Mouse (Mus musculus) neural tube, embryonic 11.5 days (tissue): ENCODE results near the gene Il17rd. TPM values are rescaled to one million over a fixed set of nuclear protein-coding genes. Genes with fewer than 3 reads are reported as not detected.

Experiments
- ATAC-seq: fragments of 200-750 bp; cut with Nextera tagmentation; 2 replicates; pipeline ENCODE4 v1.8.0; 2017; ENCODE audit warnings: moderate number of reproducible peaks, mild to moderate bottlenecking, moderate TSS enrichment, moderate library complexity; ENCODE audit not compliant: insufficient read depth, low FRiP score, low TSS enrichment
- DNase-seq: peaks from one replicate; pipeline ENCODE4 v3.0.0-alpha.2; 2015; ENCODE audit warnings: low spot score
- H3K27ac ChIP-seq: fragments of 300-500 bp; sonication (generic); 2 replicates; pipeline ENCODE4 v1.5.1; 2014; ENCODE audit warnings: low read depth, mild to moderate bottlenecking, low read length
- H3K27me3 ChIP-seq: fragments of 300-500 bp; sonication (generic); 2 replicates; pipeline ENCODE4 v1.6.1; 2014; ENCODE audit warnings: mild to moderate bottlenecking, low read length, mixed read lengths; ENCODE audit not compliant: control insufficient read depth, insufficient read depth
- H3K36me3 ChIP-seq: fragments of 300-500 bp; sonication (generic); 2 replicates; pipeline ENCODE4 v1.6.1; 2014; ENCODE audit warnings: mild to moderate bottlenecking, low read length, moderate library complexity, mixed read lengths; ENCODE audit not compliant: control insufficient read depth, insufficient read depth
- H3K4me1 ChIP-seq: fragments of 300-500 bp; sonication (generic); 2 replicates; pipeline ENCODE4 v1.6.1; 2014; ENCODE audit warnings: low read length, mixed read lengths; ENCODE audit not compliant: control insufficient read depth, insufficient read depth
- H3K4me2 ChIP-seq: fragments of 300-500 bp; sonication (generic); 2 replicates; pipeline ENCODE4 v1.6.1; 2014; ENCODE audit warnings: low read depth, mild to moderate bottlenecking, moderate library complexity
- H3K4me3 ChIP-seq: fragments of 300-500 bp; sonication (generic); 2 replicates; pipeline ENCODE4 v1.5.1; 2014; ENCODE audit warnings: low read depth, low read length
- H3K9ac ChIP-seq: fragments of 300-500 bp; sonication (generic); 2 replicates; pipeline ENCODE4 v1.6.1; 2014; ENCODE audit warnings: mild to moderate bottlenecking, low read length
- H3K9me3 ChIP-seq: fragments of 300-500 bp; sonication (generic); 2 replicates; pipeline ENCODE4 v1.6.1; 2016; ENCODE audit warnings: low read length; ENCODE audit not compliant: control insufficient read depth
- WGBS: fragments of 180-500 bp; shearing (Covaris S2); extraction: QIAGEN DNeasy Blood & Tissue Kit; methylation state at CpG from one replicate; pipeline ENCODE4 v1.1.7; 2014; 5-methylcytosine and 5-hydroxymethylcytosine counted together
- polyA plus RNA-seq: library from polyadenylated mRNA; unstranded; fragments of >200 nt; fragmentation: Nextera tagmentation; extraction: Ambion mirVana; gene quantifications from 2 replicates; pipeline ENCODE4 v1.2.1, GENCODE M21; 2014

Il17rd gene
- polyA plus RNA-seq, 1 experiment from 2014 or later = 4.1 TPM

DNA sequence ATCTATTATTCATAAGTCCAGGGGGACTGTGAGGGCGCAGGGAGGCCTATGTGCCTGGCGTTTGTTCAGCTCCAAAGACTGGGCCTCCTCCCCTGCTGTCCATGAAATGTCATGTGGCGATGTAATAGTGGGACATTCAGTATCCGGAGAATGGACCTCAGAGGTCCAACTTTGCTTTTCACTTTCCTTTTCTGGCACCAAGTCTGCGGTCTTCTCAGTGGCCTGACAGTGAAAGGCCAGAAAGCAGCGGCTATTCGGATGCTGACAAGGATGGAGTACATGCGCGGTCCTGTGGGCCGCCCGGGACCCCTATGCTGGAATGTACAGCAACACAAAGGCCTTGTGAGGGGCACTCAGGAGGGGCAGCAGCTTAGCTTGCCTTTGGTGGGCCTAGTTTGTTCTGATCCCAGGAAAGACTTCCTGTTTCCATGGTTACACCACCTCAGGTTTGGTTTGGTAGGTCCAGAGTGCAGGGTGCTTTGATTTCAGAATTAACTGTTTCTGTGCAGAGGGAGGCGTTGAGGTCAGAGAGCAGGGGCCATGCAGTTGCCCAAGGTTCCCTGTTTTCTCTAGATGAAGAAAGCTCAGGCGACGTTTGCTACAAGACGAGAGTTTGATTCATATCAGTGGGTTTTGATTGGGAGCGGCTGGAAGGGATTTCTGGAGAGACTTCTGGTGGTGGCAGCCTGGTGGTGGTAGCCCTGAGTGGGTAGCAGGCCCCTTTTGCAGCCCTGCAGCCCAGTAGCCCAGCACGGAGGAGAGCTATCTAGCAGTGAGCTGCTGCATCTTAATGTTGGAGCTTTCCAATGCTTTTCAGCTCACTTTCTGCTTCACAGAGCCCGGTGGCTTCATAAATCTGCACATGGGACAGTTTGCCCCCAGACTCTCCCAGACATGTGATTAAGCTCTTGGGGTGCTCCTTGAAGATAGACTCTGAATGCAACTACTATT, 12.1 kb downstream of the Il17rd start:
- ATAC-seq = peak; percentile 88
- WGBS = 11% methylated on average over 18 of the region's 18 CpGs
- peak; percentile 81 for DNase-seq
- Histone ChIP-seq H3K9me3 (no peaks in the 10 kb centered on the region), H3K4me2 (peak overlapping the region; percentile 23), H3K4me3 (no peak overlapping the region), H3K4me1 (peaks cover 61% of the 10 kb centered on the region), H3K27me3 (no peaks in the 10 kb centered on the region), H3K36me3 (no peaks in the 10 kb centered on the region), H3K9ac (peak overlapping the region; percentile 5), H3K27ac (peak overlapping the region; percentile 87)

GRCm38 (mm10) chr14:27051511-27051895, 12.8 kb downstream of the Il17rd start:
- no peak overlapping the region for H3K4me3 ChIP-seq
- no peaks in the 10 kb centered on the region for H3K27me3 ChIP-seq
- H3K36me3 ChIP-seq = no peaks in the 10 kb centered on the region
- no peak for ATAC-seq
- H3K27ac ChIP-seq = peak overlapping the region; percentile 87
- no peaks in the 10 kb centered on the region for H3K9me3 ChIP-seq
- no peak for DNase-seq
- 29% methylated on average over 5 of the region's 5 CpGs for WGBS
- peaks cover 55% of the 10 kb centered on the region for H3K4me1 ChIP-seq
- H3K4me2 ChIP-seq = no peak overlapping the region; the same call in 1 of the 2 replicates
- H3K9ac ChIP-seq = no peak overlapping the region

DNA sequence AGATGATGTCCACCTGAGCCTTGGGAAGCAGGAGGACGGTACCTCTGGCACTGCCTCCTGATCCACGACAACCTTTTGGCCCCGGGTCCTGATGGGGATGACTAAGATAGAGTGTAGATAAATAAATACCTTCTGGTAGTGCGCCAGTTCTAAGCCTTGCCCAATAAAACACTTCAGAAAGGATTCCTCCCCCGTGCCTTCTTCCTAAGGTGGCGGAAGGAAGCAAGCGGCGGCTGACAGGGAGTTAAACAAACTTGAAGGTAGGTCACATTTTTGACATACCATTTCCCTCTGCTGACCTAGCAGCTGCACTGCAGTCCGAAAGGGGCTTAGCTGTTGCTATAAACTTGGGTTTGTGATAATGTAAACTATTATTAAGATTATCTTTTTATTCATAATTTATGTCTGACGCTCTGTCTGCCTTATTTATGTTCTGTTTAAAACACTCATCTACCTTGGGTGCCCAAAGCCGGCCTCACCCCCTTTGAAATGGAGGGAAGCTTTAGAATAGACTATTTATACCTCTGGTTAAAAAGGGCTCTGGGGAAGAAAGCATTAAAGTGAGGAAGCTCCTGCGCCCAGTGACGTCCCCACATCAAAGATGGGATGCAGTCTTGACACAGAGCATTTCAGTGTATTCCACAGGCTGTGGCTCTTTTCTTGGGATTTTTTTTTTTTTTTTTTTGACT, 19.9 kb downstream of the Il17rd start:
- no peak for DNase-seq

GRCm38 (mm10) chr14:27059224-27059558, 20.4 kb downstream of the Il17rd start:
- H3K27me3 ChIP-seq = no peaks in the 10 kb centered on the region
- no peak overlapping the region for H3K27ac ChIP-seq
- no peak overlapping the region for H3K4me3 ChIP-seq

More for the DNA sequence above, 19.9 kb downstream of the Il17rd start:
- H3K36me3 ChIP-seq = no peaks in the 10 kb centered on the region
- H3K9me3 ChIP-seq = no peaks in the 10 kb centered on the region
- no peak overlapping the region for H3K4me3 ChIP-seq
- no peak overlapping the region for H3K9ac ChIP-seq
- peak overlapping the region; percentile 7; the same call in 1 of the 2 replicates for H3K4me2 ChIP-seq
- H3K27ac ChIP-seq = no peak overlapping the region
- no peaks in the 10 kb centered on the region for H3K27me3 ChIP-seq
- ATAC-seq = no peak
- 27% methylated on average over 13 of the region's 13 CpGs for WGBS
- peaks cover 8% of the 10 kb centered on the region for H3K4me1 ChIP-seq

GRCm38 (mm10) chr14:27063338-27063737, 24.6 kb downstream of the Il17rd start:
- H3K36me3 ChIP-seq = no peaks in the 10 kb centered on the region
- no peak for DNase-seq
- H3K4me2 ChIP-seq = no peak overlapping the region
- peaks cover 29% of the 10 kb centered on the region for H3K4me1 ChIP-seq
- H3K9me3 ChIP-seq = no peaks in the 10 kb centered on the region
- H3K4me3 ChIP-seq = no peak overlapping the region
- WGBS = 74% methylated on average over 1 of the region's 1 CpGs
- no peak for ATAC-seq
- H3K27ac ChIP-seq = no peak overlapping the region
- H3K27me3 ChIP-seq = no peaks in the 10 kb centered on the region
- no peak overlapping the region for H3K9ac ChIP-seq

More at GRCm38 (mm10) chr14:27059224-27059558, 20.4 kb downstream of the Il17rd start:
- 47% methylated on average over 8 of the region's 8 CpGs for WGBS
- Histone ChIP-seq H3K4me2 (no peak overlapping the region), H3K9me3 (no peaks in the 10 kb centered on the region), H3K9ac (no peak overlapping the region), H3K4me1 (peaks cover 8% of the 10 kb centered on the region), H3K36me3 (no peaks in the 10 kb centered on the region)
- DNase-seq (no peak), ATAC-seq (no peak)

DNA sequence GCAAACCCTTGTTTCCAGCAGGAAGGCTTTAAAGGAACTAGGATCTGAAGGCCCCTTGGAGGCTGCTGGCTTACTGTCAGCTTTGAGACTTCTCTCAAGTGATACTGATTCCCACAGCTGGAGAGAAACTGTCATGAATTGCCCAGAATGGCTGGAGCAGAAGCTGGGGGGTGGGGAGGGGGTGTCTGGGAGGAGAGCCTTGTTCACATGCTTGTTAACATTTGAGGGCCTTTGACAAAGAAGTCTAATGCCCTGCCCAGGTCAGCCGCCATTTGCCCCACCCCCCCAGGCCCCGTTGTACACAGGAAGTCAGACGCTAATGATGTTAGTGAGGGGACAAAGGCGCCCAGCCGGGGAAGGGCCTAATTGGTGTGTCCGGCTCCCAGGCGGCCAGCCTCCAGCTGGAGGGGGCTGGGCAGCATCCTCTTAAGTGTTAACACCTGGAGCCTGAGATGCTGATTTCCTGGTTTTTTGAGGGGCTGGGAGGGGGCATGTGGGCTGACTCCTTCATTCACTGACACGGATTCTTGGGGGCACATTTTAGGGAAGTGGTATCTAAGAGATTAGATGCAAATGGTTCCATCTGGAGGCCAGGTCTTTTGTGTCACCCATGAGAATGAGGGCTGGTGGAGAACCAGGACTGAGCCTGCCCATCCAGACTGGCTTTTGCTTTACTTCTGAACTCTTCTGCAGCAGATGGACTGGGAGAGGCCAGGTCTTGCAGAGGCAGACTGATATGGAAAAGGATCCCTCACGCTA, 27.6 kb downstream of the Il17rd start:
- WGBS = 5% methylated on average over 9 of the region's 9 CpGs
- Histone ChIP-seq H3K4me3 (no peak overlapping the region), H3K27ac (peak overlapping the region; percentile 78), H3K4me2 (peak overlapping the region; percentile 19), H3K9ac (no peak overlapping the region), H3K36me3 (no peaks in the 10 kb centered on the region), H3K27me3 (no peaks in the 10 kb centered on the region), H3K9me3 (no peaks in the 10 kb centered on the region), H3K4me1 (peaks cover 32% of the 10 kb centered on the region)
- DNase-seq (peak; percentile 83), ATAC-seq (peak; percentile 81)

GRCm38 (mm10) chr14:27067866-27068271, 29.1 kb downstream of the Il17rd start:
- Histone ChIP-seq H3K4me1 (peaks cover 37% of the 10 kb centered on the region), H3K27me3 (no peaks in the 10 kb centered on the region), H3K36me3 (no peaks in the 10 kb centered on the region), H3K4me3 (no peak overlapping the region), H3K9me3 (no peaks in the 10 kb centered on the region), H3K27ac (peak overlapping the region; percentile 5; the same call in 1 of the 2 replicates), H3K4me2 (no peak overlapping the region), H3K9ac (no peak overlapping the region)
- 12% methylated on average over 6 of the region's 6 CpGs for WGBS
- peak; percentile 54 for DNase-seq
- ATAC-seq = no peak

DNA sequence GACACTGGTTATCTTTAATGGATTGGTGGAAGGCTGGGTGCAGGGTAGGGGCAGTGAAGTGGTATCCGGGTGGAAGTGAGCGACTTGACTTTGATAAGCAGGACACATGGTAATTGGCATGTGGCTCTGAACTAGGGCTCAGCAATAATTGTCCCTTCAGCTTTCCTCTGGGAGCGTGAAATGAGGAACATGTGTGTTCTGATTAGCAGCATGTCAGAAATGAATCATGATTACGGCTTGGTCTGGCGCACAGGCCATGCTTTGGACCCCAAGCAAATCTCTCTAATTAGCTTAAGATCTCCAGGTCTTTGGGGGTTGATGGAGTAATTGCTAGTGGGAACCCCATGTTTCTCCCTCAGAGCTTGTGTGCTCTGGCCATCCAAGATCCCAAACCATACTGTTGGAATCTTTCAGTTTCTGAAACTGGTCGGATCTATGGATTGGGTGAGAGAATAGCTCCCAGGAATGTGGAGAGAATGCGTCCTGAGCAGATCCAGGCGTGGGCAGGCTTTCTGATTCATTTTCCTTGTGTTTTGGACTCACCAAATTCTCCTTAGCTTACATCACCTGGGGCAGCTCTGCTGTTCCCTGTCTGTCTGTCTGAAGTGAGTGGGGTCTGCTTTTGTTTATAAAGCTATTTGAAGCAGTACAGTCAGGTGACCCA, 30.8 kb downstream of the Il17rd start:
- Histone ChIP-seq H3K9ac (no peak overlapping the region), H3K27ac (peak overlapping the region; percentile 24; the same call in 1 of the 2 replicates), H3K27me3 (no peaks in the 10 kb centered on the region), H3K4me1 (peaks cover 52% of the 10 kb centered on the region), H3K4me2 (no peak overlapping the region), H3K4me3 (no peak overlapping the region), H3K36me3 (no peaks in the 10 kb centered on the region), H3K9me3 (no peaks in the 10 kb centered on the region)
- ATAC-seq (no peak), DNase-seq (no peak)
- WGBS = 30% methylated on average over 8 of the region's 8 CpGs
